Mouse (Mus musculus) CD4-positive helper T cell, adult 2 months (primary cell): ENCODE data around the gene Nrm.

ENCODE experiments used
- DNase-seq: peaks from one replicate; pipeline ENCODE4 v3.0.0-alpha.2; 2012; ENCODE audit warnings: low read depth, missing footprints, low spot score

Nrm gene

GRCm38 (mm10) chr17:35866911-35867890 is 6.1 kb downstream of the Nrm start:
- DNase-seq = peak; percentile 59

GRCm38 (mm10) chr17:35868165-35868820 is 7.2 kb downstream of the Nrm start:
- peak; percentile 80 for DNase-seq

- no peak for DNase-seq
Observed at GRCm38 (mm10) chr17:35868961-35869345, 7.8 kb downstream of the Nrm start.

GRCm38 (mm10) chr17:35869346-35870067 is 8.4 kb downstream of the Nrm start:
- DNase-seq = peak; percentile 56

- peak; percentile 89 for DNase-seq
Observed at GRCm38 (mm10) chr17:35870151-35870883, 9.2 kb downstream of the Nrm start.

GRCm38 (mm10) chr17:35870884-35871696 is 10.0 kb downstream of the Nrm start:
- peak; percentile 73 for DNase-seq

GRCm38 (mm10) chr17:35873774-35874519 is 12.8 kb downstream of the Nrm start:
- peak; percentile 79 for DNase-seq

- DNase-seq = no peak
Observed at GRCm38 (mm10) chr17:35874721-35875120, 13.6 kb downstream of the Nrm start.

- peak; percentile 98 for DNase-seq
Observed at GRCm38 (mm10) chr17:35879245-35880057, 18.3 kb downstream of the Nrm start, which contains the start of gene Dhx16. TSS of gene Dhx16 (plus strand) at chr17:35879819.

GRCm38 (mm10) chr17:35882924-35883323 is 21.8 kb downstream of the Nrm start:
- DNase-seq = no peak

GRCm38 (mm10) chr17:35883777-35884176 is 22.7 kb downstream of the Nrm start:
- no peak for DNase-seq

GRCm38 (mm10) chr17:35887725-35888124 is 26.6 kb downstream of the Nrm start:
- DNase-seq = no peak

GRCm38 (mm10) chr17:35896781-35897643 is 35.9 kb downstream of the Nrm start, which contains the start of gene 2310061I04Rik:
TSS of gene 2310061I04Rik (minus strand) at chr17:35897431.
- DNase-seq = peak; percentile 96

GRCm38 (mm10) chr17:35897644-35898573 is 36.8 kb downstream of the Nrm start:
- DNase-seq = no peak

- no peak for DNase-seq
Observed at GRCm38 (mm10) chr17:35900636-35901035, 39.5 kb downstream of the Nrm start.

- DNase-seq = no peak
Observed at GRCm38 (mm10) chr17:35903343-35903991, 42.3 kb downstream of the Nrm start.
